Mouse (Mus musculus) bone marrow, adult 2 months (tissue): ENCODE data around the gene Fbxl12.

Source experiments
- CTCF ChIP-seq: fragments of 200-500 bp; IDR thresholded peaks from 2 replicates; pipeline ENCODE4 v1.5.1; 2011; ENCODE audit warnings: low read length, control low read depth; ENCODE audit not compliant: control insufficient read depth, insufficient read depth
- POLR2A ChIP-seq: fragments of 200-500 bp; IDR thresholded peaks from 2 replicates; pipeline ENCODE4 v1.6.1; 2011; ENCODE audit warnings: low read depth, mild to moderate bottlenecking, control low read depth, low read length, borderline replicate concordance; ENCODE audit not compliant: control insufficient read depth

GRCm38 (mm10) chr9:20571060-20571459 lies 73.5 kb downstream of the Fbxl12 start:
- TF ChIP-seq CTCF: no peak
- TF ChIP-seq POLR2A: no peak
